Mouse (Mus musculus) midbrain, embryonic 12.5 days (tissue): ENCODE measurements around the gene Timp4. TPM values are rescaled to one million over a fixed set of nuclear protein-coding genes. Genes with fewer than 3 reads are reported as not detected.

Source experiments
- ATAC-seq: fragments of 200-750 bp; cut with Nextera tagmentation; 2 replicates; pipeline ENCODE4 v1.8.0; 2017; ENCODE audit warnings: low read depth, moderate TSS enrichment, moderate library complexity; ENCODE audit not compliant: low FRiP score
- H3K27ac ChIP-seq: fragments of 300-500 bp; sonication (generic); replicated peaks from 2 replicates; pipeline ENCODE4 v1.5.1; 2016; ENCODE audit warnings: mild to moderate bottlenecking
- H3K27me3 ChIP-seq: fragments of 300-500 bp; sonication (generic); 2 replicates; pipeline ENCODE4 v1.6.1; 2016; ENCODE audit warnings: mild to moderate bottlenecking
- H3K36me3 ChIP-seq: fragments of 300-500 bp; sonication (generic); 2 replicates; pipeline ENCODE4 v1.6.1; 2016
- H3K4me1 ChIP-seq: fragments of 300-500 bp; sonication (generic); 2 replicates; pipeline ENCODE4 v1.6.1; 2016
- H3K4me2 ChIP-seq: fragments of 300-500 bp; sonication (generic); replicated peaks from 2 replicates; pipeline ENCODE4 v1.6.1; 2016; ENCODE audit warnings: mild to moderate bottlenecking, moderate library complexity
- H3K4me3 ChIP-seq: fragments of 300-500 bp; sonication (generic); 2 replicates; pipeline ENCODE4 v1.5.1; 2016; ENCODE audit warnings: mild to moderate bottlenecking
- H3K9ac ChIP-seq: fragments of 300-500 bp; sonication (generic); replicated peaks from 2 replicates; pipeline ENCODE4 v1.6.1; 2016; ENCODE audit warnings: mild to moderate bottlenecking, moderate library complexity
- H3K9me3 ChIP-seq: fragments of 300-500 bp; sonication (generic); 2 replicates; pipeline ENCODE4 v1.6.1; 2016; ENCODE audit warnings: mild to moderate bottlenecking
- WGBS: fragments of 180-500 bp; shearing (Covaris S2); methylation state at CpG from one replicate; pipeline ENCODE4 v1.1.7; 2016; 5-methylcytosine and 5-hydroxymethylcytosine counted together
- polyA plus RNA-seq: library from polyadenylated mRNA; unstranded; fragments of >200 nt; fragmentation: Nextera tagmentation; extraction: Ambion mirVana; gene quantifications from 2 replicates; pipeline ENCODE4 v1.2.1, GENCODE M21; 2016

Gene Timp4
- polyA plus RNA-seq, 1 experiment from 2014 or later = 0.47 TPM

GRCm38 (mm10) chr6:115274705-115275104 lies 22.7 kb upstream of the Timp4 start:
- Histone ChIP-seq H3K4me3 (no peak overlapping the region), H3K4me2 (no peak overlapping the region), H3K9me3 (no peaks in the 10 kb centered on the region), H3K4me1 (peaks cover 9% of the 10 kb centered on the region; the same call in 1 of the 2 replicates), H3K9ac (no peak overlapping the region), H3K27ac (no peak overlapping the region), H3K27me3 (no peaks in the 10 kb centered on the region), H3K36me3 (no peaks in the 10 kb centered on the region)
- no peak for ATAC-seq
- 86% methylated on average over 9 of the region's 9 CpGs for WGBS

DNA sequence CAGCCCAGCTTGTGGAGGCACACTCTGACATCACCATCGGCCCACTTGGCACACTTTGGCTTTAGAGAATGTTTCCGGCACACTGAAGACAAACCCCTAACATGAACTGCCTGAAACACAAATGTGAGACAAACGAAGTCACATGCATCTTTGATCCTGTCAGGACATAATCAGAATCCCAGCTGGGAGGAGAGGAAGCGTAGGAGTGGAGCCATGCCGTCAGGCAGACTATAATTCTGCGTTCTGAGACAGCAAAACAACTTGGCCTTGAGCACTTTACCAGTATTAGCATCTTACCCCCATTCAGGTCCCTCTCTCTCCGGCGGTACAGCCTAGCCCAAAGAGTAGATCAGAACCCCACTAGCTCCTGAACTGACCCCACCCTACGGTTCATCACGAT lies 21.3 kb upstream of the Timp4 start:
- WGBS = 88% methylated on average over 10 of the region's 10 CpGs

DNA sequence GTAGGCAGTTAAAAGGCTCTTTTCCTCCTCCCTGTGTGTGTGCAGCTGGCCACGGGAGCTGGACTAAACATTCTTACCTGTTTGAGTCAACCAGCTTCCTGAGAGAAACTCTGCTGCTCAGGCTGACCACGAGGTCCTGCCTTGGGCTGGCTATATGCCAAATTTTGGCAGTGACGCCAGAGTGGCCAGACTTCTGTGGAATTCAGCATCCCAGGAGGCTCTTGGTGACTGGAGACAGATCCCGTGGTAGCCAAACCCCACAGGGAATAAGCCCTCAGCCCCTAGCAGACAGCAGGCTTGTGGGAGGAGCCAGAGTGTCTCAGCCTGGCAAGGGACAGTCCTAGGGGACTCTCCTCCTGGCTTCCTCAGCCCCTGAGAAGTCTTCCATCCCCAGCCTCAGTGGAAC lies 19.9 kb upstream of the Timp4 start:
- Histone ChIP-seq H3K9ac (no peak overlapping the region), H3K36me3 (no peaks in the 10 kb centered on the region), H3K4me2 (no peak overlapping the region), H3K4me3 (no peak overlapping the region), H3K4me1 (peaks cover 9% of the 10 kb centered on the region; the same call in 1 of the 2 replicates), H3K27me3 (no peaks in the 10 kb centered on the region), H3K9me3 (no peaks in the 10 kb centered on the region), H3K27ac (no peak overlapping the region)
- 28% methylated on average over 4 of the region's 4 CpGs for WGBS
- no peak for ATAC-seq

More for the DNA sequence above, 21.3 kb upstream of the Timp4 start:
- Histone ChIP-seq H3K9ac (no peak overlapping the region), H3K27me3 (no peaks in the 10 kb centered on the region), H3K4me1 (peaks cover 9% of the 10 kb centered on the region; the same call in 1 of the 2 replicates), H3K9me3 (no peaks in the 10 kb centered on the region), H3K36me3 (no peaks in the 10 kb centered on the region), H3K4me2 (no peak overlapping the region), H3K4me3 (no peak overlapping the region), H3K27ac (no peak overlapping the region)
- no peak for ATAC-seq

- H3K27me3 ChIP-seq = no peaks in the 10 kb centered on the region
- H3K4me2 ChIP-seq = no peak overlapping the region
- H3K36me3 ChIP-seq = no peaks in the 10 kb centered on the region
- no peak for ATAC-seq
- H3K4me1 ChIP-seq = peaks cover 9% of the 10 kb centered on the region; the same call in 1 of the 2 replicates
- H3K27ac ChIP-seq = no peak overlapping the region
- 69% methylated on average over 3 of the region's 3 CpGs for WGBS
- H3K9ac ChIP-seq = no peak overlapping the region
- H3K9me3 ChIP-seq = no peaks in the 10 kb centered on the region
- no peak overlapping the region for H3K4me3 ChIP-seq
Observed at GRCm38 (mm10) chr6:115271326-115271725, 19.3 kb upstream of the Timp4 start.

DNA sequence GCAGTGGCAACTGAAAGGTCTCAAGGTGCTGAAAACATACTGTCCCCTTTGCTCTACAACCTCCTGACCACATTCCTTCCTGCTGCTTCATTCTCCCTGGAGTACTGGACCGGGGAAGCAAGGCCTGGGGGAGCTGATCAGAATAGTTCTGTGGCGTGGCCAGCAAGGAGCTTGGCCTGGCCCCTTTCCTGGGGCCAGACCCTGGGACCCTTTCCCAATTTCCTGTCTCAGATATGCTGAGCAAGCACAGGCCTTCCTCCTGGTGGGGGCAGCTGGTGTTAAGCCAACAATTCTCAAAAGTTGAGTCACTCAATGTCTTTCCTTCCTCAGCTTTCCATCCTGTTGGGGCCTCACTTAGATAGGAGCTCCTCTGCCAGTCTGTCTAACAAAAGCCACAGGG lies 18.1 kb upstream of the Timp4 start:
- ATAC-seq = no peak

GRCm38 (mm10) chr6:115269561-115269960 lies 17.6 kb upstream of the Timp4 start:
- 79% methylated on average over 5 of the region's 5 CpGs for WGBS
- Histone ChIP-seq H3K4me3 (no peak overlapping the region), H3K27ac (no peak overlapping the region), H3K36me3 (no peaks in the 10 kb centered on the region), H3K27me3 (no peaks in the 10 kb centered on the region), H3K9ac (no peak overlapping the region), H3K4me1 (peaks cover 9% of the 10 kb centered on the region; the same call in 1 of the 2 replicates), H3K4me2 (no peak overlapping the region), H3K9me3 (no peaks in the 10 kb centered on the region)
- no peak for ATAC-seq

More for the DNA sequence above, 18.1 kb upstream of the Timp4 start:
- Histone ChIP-seq H3K27me3 (no peaks in the 10 kb centered on the region), H3K9ac (no peak overlapping the region), H3K9me3 (no peaks in the 10 kb centered on the region), H3K4me3 (no peak overlapping the region), H3K4me1 (peaks cover 9% of the 10 kb centered on the region; the same call in 1 of the 2 replicates), H3K4me2 (no peak overlapping the region), H3K36me3 (no peaks in the 10 kb centered on the region), H3K27ac (no peak overlapping the region)
- WGBS = 76% methylated on average over 2 of the region's 2 CpGs

- ATAC-seq = no peak
- H3K9me3 ChIP-seq = no peaks in the 10 kb centered on the region
- 86% methylated on average over 10 of the region's 10 CpGs for WGBS
- no peak overlapping the region for H3K4me3 ChIP-seq
- H3K9ac ChIP-seq = no peak overlapping the region
- H3K36me3 ChIP-seq = no peaks in the 10 kb centered on the region
- no peaks in the 10 kb centered on the region for H3K27me3 ChIP-seq
- H3K4me1 ChIP-seq = peaks cover 9% of the 10 kb centered on the region; the same call in 1 of the 2 replicates
- H3K4me2 ChIP-seq = no peak overlapping the region
- H3K27ac ChIP-seq = no peak overlapping the region
Observed at GRCm38 (mm10) chr6:115268551-115269385, 16.8 kb upstream of the Timp4 start.

- H3K9me3 ChIP-seq = no peaks in the 10 kb centered on the region
- H3K27me3 ChIP-seq = no peaks in the 10 kb centered on the region
- H3K4me3 ChIP-seq = no peak overlapping the region
- H3K27ac ChIP-seq = no peak overlapping the region
- peaks cover 9% of the 10 kb centered on the region; the same call in 1 of the 2 replicates for H3K4me1 ChIP-seq
- no peak overlapping the region for H3K9ac ChIP-seq
- 50% methylated on average over 2 of the region's 2 CpGs for WGBS
- no peaks in the 10 kb centered on the region for H3K36me3 ChIP-seq
- peak; percentile 69; the same call in 1 of the 2 replicates for ATAC-seq
- H3K4me2 ChIP-seq = no peak overlapping the region
Observed at GRCm38 (mm10) chr6:115267916-115268315, 15.9 kb upstream of the Timp4 start.

DNA sequence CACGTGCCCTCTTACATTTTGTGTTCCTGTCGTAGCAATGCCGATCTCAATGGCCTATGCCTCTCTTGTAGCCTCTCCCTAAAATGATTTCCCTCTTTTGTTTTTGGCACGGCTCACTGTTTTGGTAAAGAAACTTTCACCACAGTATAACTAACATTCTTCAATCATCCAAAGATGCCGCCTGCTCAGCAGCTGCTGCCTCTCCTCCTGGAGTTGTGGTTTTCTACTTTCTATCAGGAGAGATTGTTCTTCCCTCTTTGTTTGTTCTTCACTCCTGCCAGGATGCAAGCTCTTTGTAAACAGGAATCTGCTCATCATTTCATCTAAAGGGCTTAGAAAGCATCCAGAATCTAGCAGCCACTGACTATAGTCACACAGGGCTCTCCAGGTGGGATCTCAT lies 14.8 kb upstream of the Timp4 start:
- H3K4me3 ChIP-seq = no peak overlapping the region
- no peaks in the 10 kb centered on the region for H3K27me3 ChIP-seq
- H3K9ac ChIP-seq = no peak overlapping the region
- no peaks in the 10 kb centered on the region for H3K36me3 ChIP-seq
- 85% methylated on average over 5 of the region's 5 CpGs for WGBS
- H3K27ac ChIP-seq = no peak overlapping the region
- H3K9me3 ChIP-seq = no peaks in the 10 kb centered on the region
- peaks cover 4% of the 10 kb centered on the region; the same call in 1 of the 2 replicates for H3K4me1 ChIP-seq
- H3K4me2 ChIP-seq = no peak overlapping the region
- no peak for ATAC-seq

DNA sequence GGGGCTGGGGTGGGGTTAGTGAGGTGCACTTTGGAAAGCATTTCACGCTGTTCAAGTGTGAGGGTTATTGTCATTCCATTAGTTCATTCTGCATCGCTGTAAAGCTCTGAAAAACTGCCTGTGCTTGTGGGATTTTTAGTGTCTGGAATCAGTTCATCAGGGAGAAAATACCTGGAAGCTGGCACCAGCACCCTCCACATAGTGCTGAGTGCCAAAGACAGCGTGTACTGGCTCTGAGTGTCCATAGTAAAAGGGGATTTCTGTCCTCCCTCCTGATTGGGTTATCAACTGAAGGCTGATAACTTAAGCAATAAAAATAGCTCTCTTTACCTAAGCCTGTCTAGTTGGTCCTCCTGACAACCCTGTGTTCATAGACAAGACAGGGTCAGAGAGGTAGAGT lies 8.5 kb upstream of the Timp4 start:
- Histone ChIP-seq H3K36me3 (no peaks in the 10 kb centered on the region), H3K27me3 (no peaks in the 10 kb centered on the region), H3K4me1 (no peaks in the 10 kb centered on the region), H3K27ac (no peak overlapping the region), H3K9me3 (no peaks in the 10 kb centered on the region), H3K4me3 (no peak overlapping the region), H3K4me2 (no peak overlapping the region), H3K9ac (no peak overlapping the region)
- ATAC-seq = no peak
- WGBS = 92% methylated on average over 3 of the region's 3 CpGs

GRCm38 (mm10) chr6:115255171-115255570 lies 3.2 kb upstream of the Timp4 start:
- H3K36me3 ChIP-seq = no peaks in the 10 kb centered on the region
- no peaks in the 10 kb centered on the region for H3K9me3 ChIP-seq
- ATAC-seq = no peak
- H3K9ac ChIP-seq = no peak overlapping the region
- H3K4me2 ChIP-seq = no peak overlapping the region
- no peak overlapping the region for H3K4me3 ChIP-seq
- WGBS = 79% methylated on average over 3 of the region's 3 CpGs
- peaks cover 16% of the 10 kb centered on the region for H3K27me3 ChIP-seq
- peaks cover 14% of the 10 kb centered on the region for H3K4me1 ChIP-seq
- H3K27ac ChIP-seq = no peak overlapping the region

GRCm38 (mm10) chr6:115251531-115251985 lies 447 bp downstream of the Timp4 start:
- Histone ChIP-seq H3K4me2 (peak overlapping the region; percentile 31), H3K27ac (no peak overlapping the region), H3K27me3 (peaks cover 22% of the 10 kb centered on the region), H3K4me1 (peaks cover 14% of the 10 kb centered on the region), H3K9ac (no peak overlapping the region), H3K36me3 (no peaks in the 10 kb centered on the region), H3K4me3 (no peak overlapping the region), H3K9me3 (no peaks in the 10 kb centered on the region)
- WGBS = 9% methylated on average over 13 of the region's 13 CpGs
- no peak for ATAC-seq
